ENCODE assay signal across 8 mouse cellular contexts in genomic region chr13:46634133-46634488, GRCm38 (mm10). TPM values are rescaled to one million over a fixed set of nuclear protein-coding genes. Genes with fewer than 3 reads are reported as not detected.
A peak's percentile ranks its signal among the peaks of the same experiment; 100 is the strongest.
DNase-seq lines count a peak whose midpoint lies in the region; ATAC-seq and TF ChIP-seq lines count a peak whose summit lies in the region.

No protein-coding gene starts in this region.

- H3K9me3 ChIP-seq in kidney, postnatal 0 days (replicated peaks; ENCODE audit: low read length), result no peaks in the 10 kb centered on the region
- no peaks in the 10 kb centered on the region; the same call in 1 of the 2 replicates for H3K9me3 ChIP-seq in hindbrain, embryonic 16.5 days (ENCODE audit: control insufficient read depth, low read length)
- no peaks in the 10 kb centered on the region for H3K9me3 ChIP-seq in midbrain, postnatal 0 days (ENCODE audit: low read length)

- H3K27ac ChIP-seq in kidney, postnatal 0 days, result no peak overlapping the region
- H3K27ac ChIP-seq in hindbrain, embryonic 16.5 days (ENCODE audit: low read depth, low read length), result peak overlapping the region; percentile 82
- peak overlapping the region; percentile 87 for H3K27ac ChIP-seq in midbrain, postnatal 0 days (ENCODE audit: low read depth, low read length)

- H3K4me1 ChIP-seq in kidney, postnatal 0 days (replicated peaks; ENCODE audit: insufficient read depth, low read length), result no peaks in the 10 kb centered on the region
- peaks cover 12% of the 10 kb centered on the region for H3K4me1 ChIP-seq in hindbrain, embryonic 16.5 days (ENCODE audit: control insufficient read depth, insufficient read depth, low read depth, low read length)
- no peaks in the 10 kb centered on the region for H3K4me1 ChIP-seq in midbrain, postnatal 0 days (ENCODE audit: insufficient read depth, low read length)

- no peak overlapping the region for H3K9ac ChIP-seq in kidney, postnatal 0 days (ENCODE audit: low read depth, low read length)
- no peak overlapping the region for H3K9ac ChIP-seq in hindbrain, embryonic 16.5 days (ENCODE audit: low read depth, low read length)
- no peak overlapping the region; the same call in 1 of the 2 replicates for H3K9ac ChIP-seq in midbrain, postnatal 0 days (replicated peaks; ENCODE audit: low read length, poor library complexity, severe bottlenecking)

- peak overlapping the region; percentile 7; the same call in 1 of the 2 replicates for H3K4me2 ChIP-seq in kidney, postnatal 0 days (ENCODE audit: low read length)
- H3K4me2 ChIP-seq in hindbrain, embryonic 16.5 days (ENCODE audit: low read length), result peak overlapping the region; percentile 50
- no peak overlapping the region for H3K4me2 ChIP-seq in midbrain, postnatal 0 days (ENCODE audit: low read depth, low read length, poor library complexity, severe bottlenecking)

- H3K36me3 ChIP-seq in kidney, postnatal 0 days (ENCODE audit: insufficient read depth, low read length), result no peaks in the 10 kb centered on the region
- no peaks in the 10 kb centered on the region for H3K36me3 ChIP-seq in hindbrain, embryonic 16.5 days (ENCODE audit: control insufficient read depth, insufficient read depth, low read length)
- H3K36me3 ChIP-seq in midbrain, postnatal 0 days (ENCODE audit: insufficient read depth, low read length), result no peaks in the 10 kb centered on the region

- DNase-seq in kidney, postnatal 0 days (ENCODE audit: low spot score), result no peak
- no peak for DNase-seq in kidney, adult 18-20 months
- no peak for DNase-seq in midbrain, postnatal 0 days (ENCODE audit: low spot score)
- no peak for DNase-seq in heart, postnatal 14 days
- DNase-seq in gastrocnemius, postnatal 36 days, result no peak

- ATAC-seq in kidney, postnatal 0 days (replicated peaks; ENCODE audit: low FRiP score, low read depth), result no peak
- peak; percentile 98 for ATAC-seq in common myeloid progenitor, adult 5-6 weeks (replicated peaks; ENCODE audit: low read depth, poor library complexity, severe bottlenecking)
- ATAC-seq in hindbrain, embryonic 16.5 days, result peak; percentile 86
- ATAC-seq in midbrain, postnatal 0 days (ENCODE audit: low FRiP score), result peak; percentile 64; the same call in 1 of the 2 replicates
- ATAC-seq in megakaryocyte-erythroid progenitor cell, adult 5-6 weeks (replicated peaks; ENCODE audit: low FRiP score, low TSS enrichment, poor library complexity, severe bottlenecking), result no peak

- intact Hi-C loops in heart, postnatal 14 days (cut with DNase I), result no loop called here
- intact Hi-C loops in gastrocnemius, postnatal 36 days (cut with DNase I), result no loop called here

- H3K27me3 ChIP-seq in kidney, postnatal 0 days (ENCODE audit: insufficient read depth, low read length), result no peaks in the 10 kb centered on the region
- H3K27me3 ChIP-seq in hindbrain, embryonic 16.5 days (replicated peaks; ENCODE audit: control insufficient read depth, insufficient read depth, low read length), result no peaks in the 10 kb centered on the region
- no peaks in the 10 kb centered on the region for H3K27me3 ChIP-seq in midbrain, postnatal 0 days (ENCODE audit: insufficient read depth, low read length)

- WGBS in kidney, postnatal 0 days, result 50% methylated on average over 6 of the region's 6 CpGs
- WGBS in hindbrain, embryonic 16.5 days, result 24% methylated on average over 6 of the region's 6 CpGs
- WGBS in midbrain, postnatal 0 days, result 20% methylated on average over 6 of the region's 6 CpGs

- no peak overlapping the region for H3K4me3 ChIP-seq in kidney, postnatal 0 days (replicated peaks; ENCODE audit: low read depth, low read length)
- H3K4me3 ChIP-seq in hindbrain, embryonic 16.5 days (ENCODE audit: low read length), result no peak overlapping the region
- H3K4me3 ChIP-seq in midbrain, postnatal 0 days (ENCODE audit: low read depth, low read length), result no peak overlapping the region

- TF ChIP-seq CTCF in kidney, postnatal 0 days (IDR thresholded peaks at IDR 0.05; ENCODE audit: low read depth), result no peak
- TF ChIP-seq CTCF in midbrain, postnatal 0 days (IDR thresholded peaks at IDR 0.05), result no peak; the same call in 1 of the 2 replicates

RNA-seq across cellular contexts. Expression of gene Fam8a1, which starts 35.2 kb away (rescaled TPM):
- polyA plus RNA-seq in kidney, postnatal 0 days (2015; fragmentation: Nextera tagmentation; extraction: Ambion mirVana), result 11.1 and 13.3 TPM in 2 replicates
- total RNA-seq in common myeloid progenitor, adult 5-6 weeks (2017), result 9.9 and 13.8 TPM in 2 replicates
- polyA plus RNA-seq in hindbrain, embryonic 16.5 days (2015; fragmentation: Nextera tagmentation; extraction: Ambion mirVana), result 10.8 and 13.6 TPM in 2 replicates
- 59.2 and 68.1 TPM in 2 replicates for total RNA-seq in midbrain, postnatal 0 days (2014; rRNA removed)
- polyA plus RNA-seq in midbrain, postnatal 0 days (2015; fragmentation: Nextera tagmentation; extraction: Ambion mirVana), result 15.8 and 18.1 TPM in 2 replicates
- total RNA-seq in megakaryocyte-erythroid progenitor cell, adult 5-6 weeks (2014; fragmentation: Nextera tagmentation), result 12.1 and 14.3 TPM in 2 replicates
- 9.4 and 11.6 TPM in 2 replicates for total RNA-seq in megakaryocyte-erythroid progenitor cell, adult 5-6 weeks (2017)
- total RNA-seq in heart, postnatal 14 days (2021), result 10 to 100 TPM; 37.3 to 38.5 TPM
- 10 to 100 TPM; 22.4 to 25.4 TPM for total RNA-seq in gastrocnemius, postnatal 36 days (2021)

Comparison
In these comparisons a context has a peak if more than half of its experiments do, and no peak if none do; other contexts are left out.
1. ATAC-seq: peak in common myeloid progenitor, adult 5-6 weeks (single experiment), hindbrain, embryonic 16.5 days (single experiment) and midbrain, postnatal 0 days (single experiment); none in kidney, postnatal 0 days (single experiment) and megakaryocyte-erythroid progenitor cell, adult 5-6 weeks (single experiment).